In the genomic region with DNA sequence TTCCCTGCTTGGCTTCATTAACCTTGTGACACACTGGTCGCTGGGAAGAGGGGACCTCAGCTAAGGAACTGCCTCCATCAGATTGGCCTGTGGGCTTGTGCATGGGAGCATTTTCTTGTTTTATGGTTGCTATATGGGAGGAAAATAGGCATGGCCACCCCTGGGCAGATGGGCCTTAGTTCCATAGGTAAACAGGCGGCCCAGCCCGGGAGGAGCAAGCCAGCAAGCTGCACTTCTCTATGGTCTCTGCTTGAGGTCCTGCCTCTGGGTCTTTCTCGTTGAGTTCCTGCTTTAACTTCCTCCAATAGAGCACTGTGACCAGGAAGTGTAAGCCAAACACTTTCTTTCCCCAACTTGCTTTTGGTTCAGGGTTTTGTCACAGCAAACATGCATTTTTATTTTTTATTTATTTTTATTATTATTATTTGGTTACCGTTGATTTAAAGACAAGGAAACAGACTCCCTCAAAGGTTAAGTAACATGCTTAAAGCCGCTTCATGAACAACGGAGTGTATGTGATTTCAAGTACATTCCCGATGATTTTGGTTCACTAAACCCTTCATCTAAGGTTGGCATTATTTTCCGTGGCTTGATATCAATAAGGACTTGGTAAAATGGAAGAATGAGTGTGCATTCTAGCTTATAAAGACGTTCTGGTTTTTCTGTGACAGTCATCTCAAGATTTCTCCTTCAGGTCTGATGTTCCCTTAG, we compare ENCODE assay signal across 8 mouse cellular contexts. TPM values are rescaled to one million over a fixed set of nuclear protein-coding genes. Genes with fewer than 3 reads are reported as not detected.
DNase-seq lines count a peak whose midpoint lies in the region; ATAC-seq and TF ChIP-seq lines count a peak whose summit lies in the region.

No protein-coding gene starts in this region.

- peaks cover 12% of the 10 kb centered on the region for H3K4me1 ChIP-seq in forebrain, embryonic 16.5 days (replicated peaks; ENCODE audit: control insufficient read depth, insufficient read depth, low read length)

- H3K4me2 ChIP-seq in forebrain, embryonic 16.5 days (ENCODE audit: low read length): peak overlapping the region; percentile 63

- POLR2A ChIA-PET in Patski (lab: Charles Lee): interaction anchor here (0.9 kb wide), 1 partner anchor 51 kb away, joined by 3 read pairs; the partner anchor contains the start of gene Frrs1

- no peaks in the 10 kb centered on the region for H3K27me3 ChIP-seq in Patski
- no peaks in the 10 kb centered on the region for H3K27me3 ChIP-seq in forebrain, embryonic 16.5 days (replicated peaks; ENCODE audit: control insufficient read depth, insufficient read depth, low read length)

- in situ Hi-C loops in Patski (cut with MboI; ENCODE audit: low pct_unique_long_range_greater_than_20kb): no loop called here

- no peaks in the 10 kb centered on the region for H3K9me3 ChIP-seq in forebrain, embryonic 16.5 days (ENCODE audit: control insufficient read depth, low read length)

- H3K27ac ChIP-seq in forebrain, embryonic 16.5 days (ENCODE audit: low read length): peak overlapping the region; percentile 83

- peak; percentile 17 for DNase-seq in layer of hippocampus, adult 11-12 months (ENCODE audit: low spot score)
- no peak for DNase-seq in layer of hippocampus, adult 9-10 months (ENCODE audit: low spot score)
- no peak for DNase-seq in Patski (ENCODE audit: low read depth, low spot score)
- peak; percentile 21 to 46 for DNase-seq in kidney, postnatal 25 days
- DNase-seq in testis, postnatal 10 days (ENCODE audit: low spot score): peak; percentile 46
- DNase-seq in cerebellum, adult 11-12 months: no peak

- peak overlapping the region; percentile 92 for H3K4me3 ChIP-seq in forebrain, embryonic 16.5 days (replicated peaks; ENCODE audit: low read length)

- CTCF ChIA-PET in Patski (lab: Charles Lee): interaction anchor here (0.9 to 1.6 kb wide), 3 partner anchors 20 to 27 kb away, joined by 3 to 5 read pairs (median 4); no protein-coding TSS in a partner anchor

- peaks cover 2% of the 10 kb centered on the region; the same call in 1 of the 2 replicates for H3K36me3 ChIP-seq in forebrain, embryonic 16.5 days (ENCODE audit: control insufficient read depth, insufficient read depth)

- H3K9ac ChIP-seq in forebrain, embryonic 16.5 days (replicated peaks; ENCODE audit: low read depth, low read length): peak overlapping the region; percentile 83

- 59% methylated on average over 10 of the region's 10 CpGs for WGBS in forebrain, embryonic 16.5 days

- peak; percentile 17 for ATAC-seq in Patski
- ATAC-seq in forebrain, embryonic 16.5 days: peak; percentile 37
- ATAC-seq in megakaryocyte-erythroid progenitor cell, adult 5-6 weeks (replicated peaks; ENCODE audit: low FRiP score, low TSS enrichment, poor library complexity, severe bottlenecking): peak; percentile 56

- no peak for TF ChIP-seq CTCF in Patski (IDR thresholded peaks at IDR 0.05)

RNA-seq across cellular contexts. Expression of gene Agl, which starts 0.7 kb away (rescaled TPM):
- polyA plus RNA-seq in Patski (2021): 44.8 TPM
- polyA plus RNA-seq in forebrain, embryonic 16.5 days (2015; fragmentation: Nextera tagmentation; extraction: Ambion mirVana): 14.0 and 15.0 TPM in 2 replicates
- total RNA-seq in megakaryocyte-erythroid progenitor cell, adult 5-6 weeks (2014; fragmentation: Nextera tagmentation): 11.3 and 13.3 TPM in 2 replicates
- 6.2 and 7.8 TPM in 2 replicates for total RNA-seq in megakaryocyte-erythroid progenitor cell, adult 5-6 weeks (2017)

RNA-seq across cellular contexts. Expression of gene Frrs1, which starts 50.6 kb away (rescaled TPM):
- 40.5 TPM for polyA plus RNA-seq in Patski (2021)
- polyA plus RNA-seq in forebrain, embryonic 16.5 days (2015; fragmentation: Nextera tagmentation; extraction: Ambion mirVana): 3.4 and 4.0 TPM in 2 replicates
- total RNA-seq in megakaryocyte-erythroid progenitor cell, adult 5-6 weeks (2014; fragmentation: Nextera tagmentation): 59.9 and 65.4 TPM in 2 replicates
- 29.3 and 37.6 TPM in 2 replicates for total RNA-seq in megakaryocyte-erythroid progenitor cell, adult 5-6 weeks (2017)

Comparison
In these comparisons a context has a peak if more than half of its experiments do, and no peak if none do; other contexts are left out.
1. DNase-seq: peak in layer of hippocampus, adult 11-12 months (single experiment), kidney, postnatal 25 days (2 of 2) and testis, postnatal 10 days (single experiment); none in layer of hippocampus, adult 9-10 months (single experiment), Patski (single experiment) and cerebellum, adult 11-12 months (single experiment).
2. Peak in every context shown above with its lines, with median percentiles within 50 percentile points of each other: ATAC-seq.